Mouse (Mus musculus) macrophage (primary cell): ENCODE measurements around the gene Mixl1. TPM values are rescaled to one million over a fixed set of nuclear protein-coding genes. Genes with fewer than 3 reads are reported as not detected.

Experiments
- H3K27ac ChIP-seq: fragments of 350-480 bp; formaldehyde crosslinking; 2 replicates; pipeline ENCODE4 v1.9.0; 2021
- H3K36me3 ChIP-seq: fragments of 350-480 bp; formaldehyde crosslinking; 2 replicates; pipeline ENCODE4 v1.9.0; 2021; ENCODE audit errors: inconsistent target
- H3K4me3 ChIP-seq: fragments of 350-480 bp; formaldehyde crosslinking; 2 replicates; pipeline ENCODE4 v1.9.0; 2021; ENCODE audit errors: inconsistent target
- H3K79me2 ChIP-seq: fragments of 350-480 bp; formaldehyde crosslinking; 2 replicates; pipeline ENCODE4 v1.9.0; 2021; ENCODE audit errors: inconsistent target
- WGBS: methylation state at CpG from one replicate; pipeline ENCODE4 v1.1.7; 2026; ENCODE audit warnings: inconsistent platforms; ENCODE audit not compliant: missing documents; 5-methylcytosine and 5-hydroxymethylcytosine counted together
- polyA plus RNA-seq: library from polyadenylated mRNA; stranded (reverse); fragments of 250-400 nt; gene quantifications from 3 replicates; pipeline ENCODE4 v1.2.4, GENCODE M21; 2018; ENCODE audit warnings: inconsistent platforms

Mixl1 gene
- polyA plus RNA-seq, 1 experiment from 2014 or later = not detected

- peaks cover 35% of the 10 kb centered on the region for H3K36me3 ChIP-seq
- H3K4me3 ChIP-seq = no peak overlapping the region
- 94% methylated on average over 7 of the region's 7 CpGs for WGBS
- no peaks in the 10 kb centered on the region for H3K79me2 ChIP-seq
- H3K27ac ChIP-seq = no peak overlapping the region
Observed at GRCm38 (mm10) chr1:180691284-180691683, 5.5 kb downstream of the Mixl1 start.

Other genes starting within 250 kb of the Mixl1 start
- gene Stum, start 213.5 kb downstream of the Mixl1 start, polyA plus RNA-seq = 0.05 to 0.09 TPM in 2 of 3 replicates, not detected in the other
- gene Parp1, start 128.1 kb downstream of the Mixl1 start, polyA plus RNA-seq = 56.6 to 110 TPM (median 59.5 TPM) in 3 replicates
- gene Lin9, start 55.9 kb downstream of the Mixl1 start, polyA plus RNA-seq = 7.8 to 13.0 TPM (median 9.6 TPM) in 3 replicates
- 37.0 to 52.8 TPM (median 46.2 TPM) in 3 replicates for gene Acbd3, start 29.0 kb upstream of the Mixl1 start, polyA plus RNA-seq
- gene H3f3a, start 116.9 kb upstream of the Mixl1 start, polyA plus RNA-seq = 677 to 1,075 TPM (median 721 TPM) in 3 replicates
- 14.4 to 20.0 TPM (median 18.7 TPM) in 3 replicates for gene Sde2, start 154.1 kb upstream of the Mixl1 start, polyA plus RNA-seq
- gene Lefty2, start 196.1 kb upstream of the Mixl1 start, polyA plus RNA-seq = not detected in 3 replicates
- 6.7 to 27.5 TPM (median 13.8 TPM) in 3 replicates for gene Pycr2, start 207.3 kb upstream of the Mixl1 start, polyA plus RNA-seq
- 0.14 to 1.1 TPM (median 0.87 TPM) in 3 replicates for gene Lefty1, start 238.0 kb upstream of the Mixl1 start, polyA plus RNA-seq
- gene Tmem63a, start 245.3 kb upstream of the Mixl1 start, polyA plus RNA-seq = 15.0 to 21.6 TPM (median 19.5 TPM) in 3 replicates